Mouse (Mus musculus) retina, embryonic 14.5 days (tissue): Measurements from ENCODE around the gene Patz1.

Experiments used
- DNase-seq: peaks from one replicate; pipeline ENCODE4 v3.0.0-alpha.2; 2015; ENCODE audit warnings: low spot score

Patz1 gene

DNA sequence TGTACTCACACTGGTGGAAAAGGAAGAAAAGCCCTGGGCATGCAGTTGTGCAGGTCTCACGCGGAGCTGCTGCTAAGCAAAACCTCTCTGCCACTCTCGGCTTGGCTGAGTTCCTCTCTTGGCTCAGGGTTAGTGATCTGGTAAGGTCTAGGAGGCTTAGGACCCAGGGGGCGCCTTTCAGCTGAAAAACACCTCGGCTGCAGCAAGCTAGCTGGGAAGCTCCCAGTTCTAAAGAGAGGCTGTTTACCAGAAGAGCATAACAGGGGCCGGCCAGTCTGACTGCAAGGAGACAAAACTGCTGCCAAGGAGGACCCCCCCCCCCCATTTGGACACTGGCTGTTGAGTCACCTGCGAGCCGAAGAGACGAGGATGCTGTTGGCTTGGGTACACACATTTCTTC is 41.9 kb downstream of the Patz1 start:
- peak; percentile 86 for DNase-seq

DNA sequence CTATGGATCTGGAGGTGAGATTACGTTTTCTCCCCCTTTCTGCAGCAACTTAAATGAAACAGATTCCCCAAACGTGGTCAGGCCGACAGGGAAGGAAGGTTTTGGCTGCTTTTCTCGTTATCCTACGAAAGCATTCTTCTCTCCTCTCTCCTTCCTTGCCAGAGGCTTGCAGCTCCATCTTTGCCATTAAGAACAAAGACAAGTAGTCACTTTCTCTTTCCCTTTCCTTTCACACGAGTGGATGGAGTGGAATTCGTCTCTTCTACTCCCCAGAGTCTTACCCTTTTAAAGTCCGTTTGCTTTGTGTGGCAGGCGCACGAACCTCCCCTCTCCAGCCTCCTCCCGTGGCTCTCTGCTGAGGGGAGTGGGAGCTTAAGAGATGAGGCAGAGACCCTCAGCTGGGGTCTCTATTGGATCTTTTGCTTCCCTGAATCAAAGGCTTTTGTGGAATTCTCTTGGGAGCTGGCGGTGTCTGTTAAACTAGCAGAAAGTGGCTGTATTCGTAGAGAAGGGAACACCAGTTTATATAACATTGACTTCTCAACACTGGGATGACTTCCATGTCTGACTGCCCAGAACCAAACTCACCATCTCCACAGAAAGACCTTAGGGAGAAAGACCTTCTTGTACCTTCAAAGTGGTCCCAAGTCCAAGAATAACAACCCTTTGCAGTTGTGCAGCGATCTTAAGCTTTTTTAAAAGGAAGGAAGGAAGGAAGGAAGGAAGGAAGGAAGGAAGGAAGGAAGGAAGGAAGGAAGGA is 42.5 kb downstream of the Patz1 start:
- DNase-seq, result peak; percentile 45

DNA sequence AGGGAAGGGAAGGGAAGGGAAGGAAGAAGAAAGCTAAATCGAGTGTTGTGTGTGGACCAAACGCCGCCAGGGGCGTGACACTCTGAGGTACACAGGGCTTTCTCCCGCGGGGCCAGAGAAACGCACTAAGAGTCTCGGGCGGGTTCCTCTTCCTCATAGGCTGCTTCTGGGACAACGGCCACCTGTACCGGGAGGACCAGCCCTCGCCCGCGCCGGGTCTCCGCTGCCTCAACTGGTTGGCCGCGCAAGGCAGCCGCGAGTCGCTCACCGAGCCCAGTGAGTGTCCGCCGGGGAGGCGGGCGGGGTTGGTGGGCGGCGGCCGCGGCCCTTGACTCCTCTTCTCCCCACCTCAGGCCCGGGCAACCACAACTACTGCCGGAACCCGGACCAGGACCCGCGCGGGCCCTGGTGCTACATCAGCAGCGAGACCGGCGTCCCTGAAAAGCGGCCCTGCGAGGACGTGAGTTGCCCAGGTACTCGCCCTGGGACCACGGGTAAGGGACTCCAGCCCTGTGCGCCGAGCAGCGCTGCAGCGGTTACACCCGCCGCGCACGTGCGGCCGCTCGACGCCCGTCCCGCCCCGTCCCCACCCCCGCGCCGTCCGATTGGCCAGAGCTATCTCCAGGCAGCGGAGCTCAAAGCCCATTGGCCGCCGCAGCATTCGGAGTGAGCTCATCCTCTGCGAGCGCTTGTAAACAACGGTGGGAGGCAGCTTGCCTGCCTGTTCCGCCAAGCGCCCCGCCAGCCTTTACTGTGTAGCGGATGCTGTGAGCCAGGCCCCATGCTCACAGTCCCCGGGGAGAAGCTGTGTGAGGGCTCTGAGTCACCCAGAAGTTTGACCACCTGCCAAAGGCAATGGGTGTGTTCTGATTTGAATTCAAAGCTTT is 43.3 kb downstream of the Patz1 start:
- DNase-seq, result peak; percentile 94

DNA sequence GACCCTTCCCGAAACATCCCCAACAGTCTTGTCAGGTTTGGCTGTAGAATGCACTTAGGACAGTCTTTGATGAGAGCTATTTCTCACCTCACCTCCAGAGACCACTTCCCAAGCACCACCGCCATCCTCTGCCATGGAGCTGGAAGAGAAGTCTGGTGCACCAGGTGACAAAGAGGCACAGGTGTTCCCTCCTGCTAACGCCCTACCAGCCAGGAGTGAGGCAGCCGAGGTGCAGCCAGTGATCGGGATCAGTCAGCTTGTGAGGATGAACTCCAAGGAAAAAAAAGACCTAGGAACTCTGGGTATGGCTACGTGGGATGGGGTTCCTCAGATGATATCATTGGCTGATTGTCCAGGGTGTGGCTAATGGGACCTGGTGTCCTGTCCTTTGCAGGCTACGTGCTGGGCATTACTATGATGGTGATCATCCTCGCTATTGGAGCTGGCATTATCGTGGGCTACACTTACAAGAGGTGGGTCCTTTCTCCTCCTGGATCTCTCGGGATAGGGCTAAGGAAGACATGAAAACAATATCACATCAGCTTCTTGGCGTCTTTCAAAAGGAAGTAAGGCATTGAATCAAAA is 44.5 kb downstream of the Patz1 start:
- no peak for DNase-seq

DNA sequence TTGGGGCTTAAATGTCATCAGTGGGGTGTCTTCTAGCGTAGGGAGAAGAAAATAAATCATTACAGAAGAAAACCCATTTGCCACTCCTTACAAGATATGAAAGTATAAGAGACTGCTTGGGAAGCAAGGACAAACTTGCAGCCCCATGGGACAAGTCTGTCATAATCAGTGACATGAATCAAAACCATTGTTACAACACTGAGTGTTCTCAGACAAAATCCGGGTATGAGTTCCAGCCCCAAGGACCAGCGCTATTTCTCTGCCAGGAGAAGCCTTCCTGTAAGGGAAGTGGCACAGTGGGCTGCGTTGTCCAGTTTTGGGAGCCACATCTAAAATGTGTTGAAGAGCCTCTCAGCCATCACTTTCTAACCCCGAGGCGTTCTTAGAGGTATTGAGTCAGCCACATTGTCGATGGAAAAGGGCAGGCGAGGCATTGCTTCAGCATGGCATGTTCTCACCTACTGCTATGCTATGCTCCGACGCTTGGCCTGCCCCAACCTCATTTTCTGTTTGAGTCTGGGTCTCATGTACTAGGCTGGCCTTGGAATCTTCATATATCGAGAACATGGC is 45.6 kb downstream of the Patz1 start:
- no peak for DNase-seq

DNA sequence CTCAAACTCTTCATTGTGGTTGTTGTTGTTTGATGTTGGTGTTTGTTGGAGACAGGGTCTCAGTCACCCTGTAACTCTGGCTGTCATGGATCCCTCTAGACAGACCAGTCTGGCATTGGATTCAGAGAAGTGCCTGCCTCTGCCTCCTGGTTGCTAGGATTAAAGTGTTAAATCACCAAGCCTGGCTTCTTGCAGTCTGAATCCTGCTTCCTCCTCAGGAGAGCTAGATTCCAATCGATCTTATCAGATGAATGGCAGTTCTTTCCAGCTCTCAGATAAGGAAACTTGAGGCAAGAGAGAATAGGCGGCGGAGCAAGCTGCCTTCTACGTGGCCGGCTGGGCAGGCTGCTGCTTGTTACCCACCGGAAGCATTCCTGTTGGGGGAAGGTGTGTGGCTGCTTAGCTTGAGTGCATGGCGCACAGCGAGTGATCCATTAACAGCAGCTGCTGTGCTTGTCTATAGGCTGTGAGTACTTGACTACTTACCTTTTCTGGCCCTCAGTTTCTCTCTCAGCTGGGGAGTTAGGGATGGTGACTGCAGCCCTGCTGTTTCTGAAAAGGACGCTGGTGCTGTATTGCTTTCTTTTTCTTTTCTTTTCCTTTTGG is 46.1 kb downstream of the Patz1 start:
- DNase-seq, result no peak

DNA sequence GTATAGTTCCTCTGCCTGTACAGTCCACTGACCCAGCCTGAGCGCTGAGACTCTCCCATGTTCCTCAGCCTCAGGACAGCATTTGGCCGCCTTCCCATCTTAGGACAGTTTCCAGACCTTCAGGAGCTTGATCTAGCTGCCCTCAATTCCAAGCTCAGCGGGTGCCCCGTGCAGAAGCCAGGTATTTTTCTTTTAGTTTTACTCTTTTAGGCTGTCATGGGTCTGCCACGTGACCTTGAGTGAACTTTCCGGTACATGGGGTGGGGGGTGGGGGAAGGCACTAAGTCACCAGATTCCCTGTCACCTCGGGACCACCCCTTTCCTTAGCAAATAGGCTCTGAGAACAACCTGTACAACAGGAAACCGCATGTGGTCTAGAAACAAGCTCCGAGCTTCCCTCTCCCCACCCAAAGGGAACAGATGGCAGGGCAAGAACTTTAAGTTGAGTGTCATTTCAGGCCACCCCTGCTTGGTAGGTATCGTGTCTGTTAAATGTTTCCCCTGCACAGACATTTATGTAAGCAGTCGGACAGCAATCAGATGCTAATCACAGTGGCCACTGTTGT is 47.1 kb downstream of the Patz1 start:
- no peak for DNase-seq

DNA sequence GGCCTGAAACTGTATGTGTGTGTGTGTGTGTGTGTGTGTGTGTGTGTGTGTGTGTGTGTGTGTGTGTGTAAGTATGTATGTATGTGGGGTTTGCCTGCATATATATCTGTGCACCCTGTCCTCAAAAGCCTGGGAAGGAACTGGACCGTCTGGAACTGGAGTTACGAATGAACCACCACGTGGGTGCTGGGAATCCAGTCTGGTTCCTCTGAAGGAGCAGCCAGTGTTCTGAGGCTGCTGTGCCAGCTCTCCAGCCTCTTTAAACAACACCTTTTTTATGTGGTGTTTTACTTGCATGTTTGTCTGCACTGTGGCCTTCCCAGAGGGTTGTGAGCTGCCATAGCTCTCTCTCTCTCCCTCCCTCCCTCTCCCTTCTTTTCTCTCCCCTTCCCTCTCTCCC is 47.9 kb downstream of the Patz1 start:
- no peak for DNase-seq

DNA sequence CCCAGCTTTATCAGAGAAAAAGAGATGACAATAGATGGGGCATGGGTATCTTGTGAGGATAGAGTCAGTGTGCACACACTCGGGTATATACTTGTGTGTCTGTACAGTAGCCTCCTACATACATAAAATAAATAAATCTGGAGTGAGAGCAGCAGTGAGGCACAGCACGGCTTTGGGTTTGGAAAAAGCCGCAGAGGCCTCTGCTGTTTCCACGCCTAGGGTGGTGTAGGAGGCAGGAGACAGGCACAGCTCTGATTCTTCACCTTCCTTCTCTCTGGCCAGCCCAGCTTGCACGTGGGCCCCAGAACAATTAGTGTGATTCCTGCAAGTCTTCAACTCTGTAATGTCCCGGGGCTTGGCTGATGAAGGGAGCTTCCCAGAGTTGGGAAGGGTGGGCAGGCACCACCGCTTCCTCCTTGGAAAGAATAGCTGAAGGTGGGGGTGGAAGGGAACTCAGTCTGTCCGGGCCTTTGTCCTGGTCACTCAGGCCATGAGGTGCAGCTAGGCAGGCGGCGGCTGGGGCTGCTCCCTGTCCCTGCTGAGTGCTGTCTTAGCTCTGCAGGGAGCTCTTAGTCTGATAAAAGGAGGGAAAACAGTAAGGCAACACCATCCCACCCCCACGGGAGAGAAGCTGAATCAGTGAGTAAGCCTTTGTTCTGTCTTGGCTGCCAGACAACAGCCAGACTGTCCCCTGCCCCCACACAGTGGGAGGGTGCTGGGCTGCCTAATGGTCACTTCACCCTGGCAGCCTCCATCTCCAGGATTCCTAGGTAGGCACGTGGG is 48.7 kb downstream of the Patz1 start:
- peak; percentile 77 for DNase-seq

DNA sequence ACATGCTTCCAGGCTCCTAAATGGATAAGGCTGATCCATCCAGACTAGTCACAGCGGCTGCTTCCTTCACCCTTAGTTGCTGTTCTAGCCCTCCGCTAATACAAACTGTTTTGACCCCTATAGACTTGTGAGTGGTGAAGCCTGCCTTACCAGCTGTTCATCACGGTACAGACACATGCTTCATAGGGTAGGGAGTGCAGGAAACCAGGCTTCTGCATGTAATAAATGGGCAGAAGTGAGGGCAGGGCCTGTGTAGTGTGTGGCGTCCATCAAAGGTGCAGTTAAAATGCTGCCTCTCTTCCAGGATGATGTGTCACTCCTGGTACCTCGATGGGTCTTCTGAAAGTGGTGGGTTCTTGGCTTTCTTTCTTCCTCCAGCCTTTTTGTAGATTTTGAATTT is 49.3 kb downstream of the Patz1 start:
- DNase-seq, result no peak

DNA sequence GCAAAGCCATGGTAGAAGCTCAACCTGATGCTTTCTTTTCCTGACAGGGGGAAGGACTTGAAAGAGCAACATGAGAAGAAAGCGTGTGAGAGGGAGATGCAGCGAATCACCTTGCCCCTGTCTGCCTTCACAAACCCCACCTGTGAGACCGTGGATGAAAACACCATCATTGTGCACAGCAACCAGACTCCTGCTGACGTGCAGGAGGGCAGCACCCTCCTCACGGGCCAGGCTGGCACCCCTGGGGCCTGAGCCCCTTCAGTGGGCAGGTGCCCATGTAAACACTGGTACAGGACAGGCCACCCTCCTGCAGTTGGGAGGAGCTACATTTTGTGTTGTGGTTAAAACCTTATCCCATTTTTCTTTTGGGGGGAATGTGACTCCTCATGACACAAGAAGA is 52.8 kb downstream of the Patz1 start:
- DNase-seq, result no peak

DNA sequence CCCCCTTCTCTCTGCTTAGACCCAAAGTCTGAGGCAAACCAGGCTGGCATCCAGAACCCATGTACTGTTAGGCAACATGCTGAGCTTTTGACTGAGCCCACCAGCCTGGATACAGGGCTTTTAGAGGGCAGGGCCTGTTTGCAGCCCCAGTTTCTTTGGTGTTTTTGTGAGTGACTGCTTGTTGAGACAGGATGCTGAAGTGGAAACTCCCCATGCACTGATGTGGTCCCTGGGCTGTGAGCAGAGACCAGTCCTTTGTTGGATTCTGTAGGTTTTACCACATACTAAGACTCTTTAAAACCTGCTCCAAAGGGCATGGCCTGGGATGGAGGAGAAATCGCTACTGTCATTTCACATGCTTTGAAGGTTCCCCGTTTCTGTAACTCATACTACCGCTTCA is 56.2 kb downstream of the Patz1 start:
- DNase-seq, result no peak

DNA sequence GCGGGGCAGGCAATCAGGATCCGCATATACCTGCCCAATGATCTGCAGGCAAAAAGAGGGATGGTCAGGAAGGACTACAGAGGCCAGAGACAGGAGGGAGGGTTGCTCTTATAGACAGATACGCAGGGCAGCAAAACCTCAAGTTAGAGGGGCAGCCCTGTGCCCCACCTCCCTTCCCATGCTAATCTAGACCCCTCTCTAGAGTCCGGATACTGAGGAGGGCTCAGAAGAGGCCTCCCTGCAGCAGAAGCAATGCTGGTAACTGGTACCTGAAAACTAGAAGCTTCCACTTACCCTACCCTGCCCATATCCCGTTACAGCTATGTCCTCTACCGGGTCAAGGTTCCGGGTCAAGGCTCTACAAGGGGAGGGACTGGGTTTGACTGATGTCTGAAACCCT is 57.7 kb downstream of the Patz1 start:
- no peak for DNase-seq

DNA sequence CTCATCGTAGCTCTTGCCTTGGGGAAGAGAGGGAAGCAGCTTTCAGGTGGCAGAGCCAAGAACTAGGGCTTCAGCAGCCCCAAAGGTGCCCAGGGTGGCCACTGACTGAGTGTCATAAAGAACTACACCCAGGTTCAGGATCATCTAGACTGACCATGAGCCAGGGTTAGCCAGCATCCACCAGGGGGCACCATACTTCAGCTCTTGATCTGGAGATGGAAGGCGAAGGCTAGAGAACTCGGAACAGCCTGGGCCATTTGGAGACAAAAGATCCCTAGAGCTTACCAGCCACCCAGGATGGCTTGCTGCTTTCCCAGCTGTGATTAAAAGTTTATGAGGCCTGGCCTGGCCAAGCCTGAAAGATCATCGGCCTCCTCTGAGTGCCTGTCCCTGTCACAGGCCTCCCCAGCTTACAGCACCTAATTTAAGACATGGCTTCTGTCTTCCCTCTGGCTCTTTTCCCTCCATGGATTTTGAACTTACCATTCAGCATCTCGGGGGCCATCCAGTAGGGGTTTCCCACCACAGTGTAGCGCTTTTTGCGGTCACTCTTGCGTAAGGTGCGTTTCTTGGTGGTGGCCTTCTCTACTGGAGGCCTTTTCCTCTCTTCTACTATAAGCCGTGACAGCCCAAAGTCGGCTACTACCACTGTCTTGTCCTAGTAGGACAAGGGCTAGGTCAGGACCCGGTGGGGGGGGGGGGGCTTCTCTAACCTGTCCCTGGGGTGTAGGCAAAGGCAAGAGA is 58.6 kb downstream of the Patz1 start:
- DNase-seq, result peak; percentile 98

DNA sequence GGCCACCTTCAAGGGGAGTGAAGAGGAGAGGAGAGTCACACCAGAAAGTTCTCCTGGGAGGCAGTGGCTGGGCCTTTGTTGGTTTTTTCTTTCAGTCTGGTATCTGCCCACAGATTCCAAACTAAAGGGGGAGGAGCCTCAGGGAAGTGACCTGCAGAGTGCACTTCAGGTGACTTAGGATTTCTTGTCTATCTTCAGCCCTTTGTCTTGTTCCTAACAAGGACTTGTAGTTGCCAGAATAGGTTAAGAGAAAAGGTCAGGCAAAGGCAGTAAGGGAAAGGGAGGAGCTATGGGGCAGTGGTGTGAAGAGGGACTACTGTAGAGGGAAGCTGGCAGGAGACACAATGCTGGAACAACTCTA is 59.1 kb downstream of the Patz1 start:
- no peak for DNase-seq

DNA sequence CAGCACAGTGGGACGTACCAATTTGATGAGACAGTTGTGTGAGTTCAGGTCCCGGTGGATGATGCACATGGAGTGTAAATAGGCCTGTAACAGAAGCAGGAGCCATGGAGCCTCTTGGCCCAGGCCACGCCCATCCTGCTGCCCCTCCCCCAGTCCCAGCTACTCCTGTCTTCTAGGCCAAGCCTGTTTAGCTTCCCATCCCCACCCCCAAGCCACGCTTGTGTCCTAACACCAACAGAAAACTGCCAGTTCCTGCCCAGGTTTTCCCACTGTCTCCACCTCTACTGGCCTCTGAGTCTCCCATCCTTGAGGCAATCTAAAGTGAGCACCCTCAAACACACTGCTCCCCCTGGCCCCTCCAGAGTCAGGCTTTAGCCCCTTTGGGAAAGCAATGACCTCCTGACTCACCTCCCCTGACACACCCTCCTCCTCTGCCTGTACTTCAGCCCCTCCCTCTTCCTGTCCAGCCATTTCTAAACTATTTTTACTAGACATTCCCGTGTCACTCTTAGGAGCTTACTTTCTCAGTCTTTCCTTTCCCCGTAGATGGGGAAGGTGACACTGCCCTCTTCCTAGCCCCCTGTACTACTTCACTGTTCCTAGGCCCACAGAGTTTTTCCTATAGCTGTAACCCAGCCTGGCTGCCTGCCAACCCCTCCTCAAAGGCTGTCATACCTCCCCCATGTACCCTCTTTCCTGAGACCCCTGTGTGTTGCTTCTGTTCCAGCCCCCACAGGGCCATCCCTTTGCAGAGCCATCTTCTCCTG is 60.1 kb downstream of the Patz1 start:
- DNase-seq, result peak; percentile 62

DNA sequence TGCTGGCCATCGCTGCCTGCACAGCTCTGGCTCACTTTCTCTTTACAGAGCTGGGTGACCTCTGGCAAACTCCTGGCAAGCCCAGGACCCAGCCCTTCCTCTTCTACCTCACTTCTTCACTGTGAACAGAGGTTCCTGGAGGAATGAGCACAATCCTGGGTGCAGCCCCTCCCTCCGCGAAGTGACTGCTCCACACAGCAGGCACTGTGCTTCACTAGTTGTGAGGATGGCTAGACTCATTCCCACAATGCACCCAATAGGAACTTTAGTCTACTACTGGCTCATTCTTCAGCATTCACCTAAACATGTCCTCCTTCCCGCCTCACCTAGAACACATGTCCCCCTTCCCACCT is 60.6 kb downstream of the Patz1 start:
- no peak for DNase-seq

DNA sequence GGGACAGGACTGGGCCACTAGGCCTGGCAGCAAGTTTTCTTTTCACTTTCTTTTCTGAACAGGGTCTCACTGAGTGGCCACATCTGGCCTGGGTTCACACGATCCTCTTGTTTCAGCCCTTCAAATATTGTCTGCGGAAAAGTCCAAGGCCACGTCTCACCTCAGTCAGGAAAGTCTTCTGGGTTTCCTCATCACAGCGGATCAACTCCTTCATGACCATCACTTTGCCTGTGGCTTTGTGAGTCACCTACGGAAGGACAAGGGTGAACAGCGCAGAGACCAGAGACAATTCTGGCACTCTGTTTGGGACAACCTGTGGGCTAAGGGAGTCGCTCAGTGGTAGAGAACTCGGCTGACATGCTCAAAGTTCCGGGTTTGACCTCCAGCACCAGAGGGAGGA is 63.5 kb downstream of the Patz1 start:
- DNase-seq, result no peak

DNA sequence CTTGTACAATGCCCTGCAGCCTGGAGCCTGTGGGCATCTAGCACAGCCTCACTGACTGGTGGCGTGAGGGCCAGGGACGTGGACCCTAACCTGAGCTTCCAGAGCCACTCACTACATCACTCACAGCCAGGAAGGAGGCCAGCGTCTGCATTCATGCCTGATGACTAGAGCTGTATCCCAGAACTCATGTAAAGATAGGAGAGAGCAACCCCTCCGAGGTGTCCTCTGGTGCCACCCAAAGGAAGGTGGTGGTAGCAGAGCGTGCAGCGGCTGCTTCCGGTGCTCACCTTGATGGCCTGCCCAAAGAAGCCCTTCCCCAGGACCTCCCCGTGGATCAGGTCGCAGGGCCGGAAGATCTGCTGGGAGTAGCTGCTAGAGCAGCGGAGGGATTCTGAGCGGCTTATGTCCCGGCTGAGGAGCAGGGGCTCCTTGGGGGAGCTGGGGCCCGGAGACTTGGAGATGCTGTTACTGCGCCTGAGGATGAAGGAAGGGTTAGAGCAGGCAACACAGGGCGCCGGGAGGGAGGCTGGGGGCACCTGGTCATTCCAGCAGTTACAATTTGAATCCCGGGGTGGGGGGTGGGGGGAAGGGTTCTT is 64.4 kb downstream of the Patz1 start:
- no peak for DNase-seq
